Mouse (Mus musculus) CD4-positive, CD25-positive, alpha-beta regulatory T cell, adult 4 months (primary cell): ENCODE measurements at regions not wholly inside any gene's neighbourhood (a gene's known extent, or its start where the extent isn't known, plus 50 kb on each side); places are given as distances from the start of the nearest gene placed in this dataset.

Experiments
- ATAC-seq: one replicate; pipeline ENCODE4 v1.8.0; 2017

- no peak for ATAC-seq
Measured at GRCm38 (mm10) chrX:99215111-99215510, 79.2 kb downstream of the Efnb1 start.

- no peak for ATAC-seq
Measured at GRCm38 (mm10) chrX:99213565-99214153, 77.7 kb downstream of the Efnb1 start.

GRCm38 (mm10) chrX:99204077-99204476, 68.1 kb downstream of the Efnb1 start:
- no peak for ATAC-seq

GRCm38 (mm10) chrX:99201081-99201480, 65.2 kb downstream of the Efnb1 start:
- no peak for ATAC-seq

GRCm38 (mm10) chrX:99199669-99200068, 63.7 kb downstream of the Efnb1 start:
- no peak for ATAC-seq

DNA sequence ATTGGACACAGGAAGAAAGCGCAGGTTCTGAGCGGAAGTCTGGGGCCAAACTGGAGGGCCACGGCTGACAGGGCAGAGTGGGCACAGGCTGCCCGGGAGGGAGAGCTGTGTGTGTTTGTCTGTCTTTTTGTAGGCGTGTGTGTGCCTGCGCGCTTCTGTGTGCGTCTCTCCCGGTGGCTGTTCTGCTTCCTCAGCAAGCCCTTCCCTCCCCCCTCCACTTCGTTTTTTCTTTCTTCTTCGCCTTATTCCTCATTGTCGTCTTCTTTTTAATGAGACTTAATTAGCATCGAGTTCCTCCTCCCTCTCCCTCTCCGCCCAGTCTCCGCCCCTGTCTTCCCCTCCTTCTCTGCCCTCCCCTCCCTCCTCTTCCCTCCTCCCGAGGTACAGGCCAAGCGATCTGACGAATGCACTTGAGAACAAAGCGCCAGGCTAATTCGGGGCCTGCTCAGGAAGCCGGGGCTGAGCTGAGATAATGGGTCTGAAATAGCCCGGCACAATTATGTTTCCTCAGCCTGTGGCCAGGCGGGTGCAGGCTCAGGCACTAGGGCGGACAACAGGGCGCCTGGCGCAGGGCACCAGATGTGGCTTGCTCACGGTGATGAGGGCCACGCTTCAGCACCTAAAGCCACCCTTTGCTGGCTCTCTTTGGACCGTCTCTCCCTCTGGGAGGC, 63.2 kb downstream of the Efnb1 start:
- peak; percentile 41 for ATAC-seq
